Mouse (Mus musculus) limb, embryonic 15.5 days (tissue): Measurements from ENCODE around the gene Agrp. TPM values are rescaled to one million over a fixed set of nuclear protein-coding genes. Genes with fewer than 3 reads are reported as not detected.

Experiments used
- ATAC-seq: fragments of 200-750 bp; cut with Nextera tagmentation; 2 replicates; pipeline ENCODE4 v1.8.0; 2017; ENCODE audit warnings: low read depth, moderate TSS enrichment; ENCODE audit not compliant: insufficient number of reproducible peaks, low FRiP score, low TSS enrichment
- H3K27ac ChIP-seq: fragments of 300-500 bp; sonication (generic); 2 replicates; pipeline ENCODE4 v1.5.1; 2015; ENCODE audit warnings: moderate library complexity, mild to moderate bottlenecking, inconsistent platforms
- H3K27me3 ChIP-seq: fragments of 300-500 bp; sonication (generic); 2 replicates; pipeline ENCODE4 v1.6.1; 2015; ENCODE audit warnings: inconsistent platforms
- H3K36me3 ChIP-seq: fragments of 300-500 bp; sonication (generic); 2 replicates; pipeline ENCODE4 v1.6.1; 2015; ENCODE audit warnings: inconsistent platforms
- H3K4me1 ChIP-seq: fragments of 300-500 bp; sonication (generic); 2 replicates; pipeline ENCODE4 v1.6.1; 2015; ENCODE audit warnings: inconsistent platforms
- H3K4me2 ChIP-seq: fragments of 300-500 bp; sonication (generic); 2 replicates; pipeline ENCODE4 v1.6.1; 2015; ENCODE audit warnings: mild to moderate bottlenecking, inconsistent platforms
- H3K4me3 ChIP-seq: fragments of 300-500 bp; sonication (generic); 2 replicates; pipeline ENCODE4 v1.5.1; 2015; ENCODE audit warnings: mild to moderate bottlenecking, inconsistent platforms
- H3K9ac ChIP-seq: fragments of 300-500 bp; sonication (generic); 2 replicates; pipeline ENCODE4 v1.6.1; 2015; ENCODE audit warnings: inconsistent platforms
- H3K9me3 ChIP-seq: fragments of 300-500 bp; sonication (generic); 2 replicates; pipeline ENCODE4 v1.6.1; 2016; ENCODE audit warnings: inconsistent platforms
- WGBS: fragments of 180-500 bp; shearing (Covaris S2); methylation state at CpG from one replicate; pipeline ENCODE4 v1.1.7; 2015; 5-methylcytosine and 5-hydroxymethylcytosine counted together
- microRNA counts: library from miRNA; unstranded; fragments of <30 nt; microRNA quantifications from one replicate; lab custom pipeline; 2016
- microRNA-seq: library from miRNA; unstranded; fragments of <30 nt; microRNA quantifications from one replicate; pipeline ENCODE4, GENCODE M21; 2016
- polyA plus RNA-seq: library from polyadenylated mRNA; unstranded; fragments of >200 nt; fragmentation: Nextera tagmentation; extraction: Ambion mirVana; gene quantifications from 2 replicates; pipeline ENCODE4 v1.2.1, GENCODE M21; 2015

Gene Agrp
- polyA plus RNA-seq, 1 experiment from 2014 or later: 2.4 TPM

DNA sequence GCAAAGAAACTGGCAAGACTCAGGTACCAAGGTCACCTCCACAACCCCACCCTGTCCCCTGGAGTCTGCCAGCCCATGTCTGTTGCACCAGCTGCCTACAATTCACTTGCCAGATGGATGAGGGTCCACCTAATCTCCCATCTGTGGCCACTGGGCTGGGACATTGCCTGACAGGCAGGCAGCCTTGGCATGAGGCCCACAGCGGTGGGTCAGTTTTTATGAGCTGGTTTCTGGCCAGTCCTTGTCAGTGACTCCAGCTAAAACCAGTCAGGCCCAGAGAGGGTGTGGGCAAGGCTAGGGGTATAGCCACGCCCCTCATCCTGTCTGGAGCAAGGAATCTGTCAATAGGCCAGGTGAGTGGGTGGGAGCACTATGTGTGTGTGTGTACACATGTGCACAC is 110.1 kb downstream of the Agrp start:
- no peak overlapping the region for H3K4me3 ChIP-seq
- H3K4me2 ChIP-seq: no peak overlapping the region
- peaks cover 63% of the 10 kb centered on the region for H3K36me3 ChIP-seq
- ATAC-seq: no peak
- H3K4me1 ChIP-seq: 0 out of 2 replicates have a peak, but pooled peaks cover 2% of the 10 kb centered on the region
- no peak overlapping the region for H3K27ac ChIP-seq
- WGBS: 70% methylated on average over 2 of the region's 2 CpGs
- H3K9me3 ChIP-seq: no peaks in the 10 kb centered on the region
- no peak overlapping the region for H3K9ac ChIP-seq
- H3K27me3 ChIP-seq: no peaks in the 10 kb centered on the region

DNA sequence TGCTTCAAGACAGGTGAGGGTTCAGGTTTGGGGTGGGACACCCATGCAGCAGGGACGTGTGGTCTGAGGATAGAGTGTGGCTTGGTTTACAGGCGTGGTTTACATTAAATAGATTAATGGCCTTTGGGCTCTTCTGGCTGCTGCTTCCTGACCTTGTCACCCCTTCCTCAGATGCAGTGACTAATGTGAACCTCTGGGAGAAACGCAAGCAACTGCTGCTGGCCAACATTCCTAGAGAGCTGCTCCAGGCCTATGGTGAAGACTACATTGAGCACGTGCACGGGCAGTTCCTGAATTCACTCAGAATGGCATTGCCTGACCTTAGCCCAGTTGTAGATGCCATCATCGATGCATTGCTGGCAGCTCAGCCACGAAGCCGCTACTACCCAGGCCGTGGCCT is 114.3 kb downstream of the Agrp start:
- no peaks in the 10 kb centered on the region for H3K9me3 ChIP-seq
- WGBS: 67% methylated on average over 9 of the region's 9 CpGs
- no peak for ATAC-seq
- no peak overlapping the region for H3K4me2 ChIP-seq
- H3K4me3 ChIP-seq: no peak overlapping the region
- H3K27me3 ChIP-seq: peaks cover 8% of the 10 kb centered on the region
- H3K27ac ChIP-seq: no peak overlapping the region
- no peak overlapping the region for H3K9ac ChIP-seq
- H3K4me1 ChIP-seq: peaks cover 23% of the 10 kb centered on the region
- peaks cover 34% of the 10 kb centered on the region for H3K36me3 ChIP-seq

DNA sequence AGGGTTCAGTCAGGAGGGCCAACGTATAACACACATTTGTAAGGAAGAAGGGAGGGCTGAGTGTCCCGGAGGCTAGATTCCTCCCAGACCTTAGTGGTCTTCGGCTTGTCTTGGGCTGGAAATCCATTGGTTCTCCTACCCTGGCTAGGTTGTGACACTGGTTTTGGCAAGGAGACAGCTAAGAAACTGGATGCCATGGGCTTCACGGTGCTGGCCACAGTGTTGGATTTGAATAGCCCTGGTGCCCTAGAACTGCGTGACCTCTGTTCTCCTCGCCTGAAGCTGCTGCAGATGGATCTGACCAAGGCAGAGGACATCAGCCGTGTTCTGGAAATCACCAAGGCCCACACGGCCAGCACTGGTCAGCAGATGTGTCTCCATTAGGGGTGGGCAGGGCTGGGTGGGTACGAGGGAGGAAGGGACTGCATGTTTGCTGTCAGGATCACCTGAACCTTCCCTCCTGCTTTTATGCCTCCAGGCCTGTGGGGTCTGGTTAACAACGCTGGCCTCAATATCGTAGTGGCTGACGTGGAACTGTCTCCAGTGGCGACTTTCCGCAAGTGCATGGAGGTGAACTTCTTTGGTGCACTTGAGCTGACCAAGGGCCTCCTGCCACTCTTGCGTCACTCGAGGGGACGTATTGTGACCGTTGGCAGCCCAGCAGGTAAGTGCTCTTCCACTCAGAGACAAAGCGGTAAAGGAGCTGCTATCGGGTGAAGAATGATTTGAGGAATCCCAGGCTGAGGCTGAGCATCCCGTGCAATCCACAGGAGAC is 115.0 kb downstream of the Agrp start:
- Histone ChIP-seq H3K36me3 (peaks cover 32% of the 10 kb centered on the region), H3K4me2 (no peak overlapping the region), H3K4me3 (no peak overlapping the region), H3K27ac (no peak overlapping the region), H3K9me3 (no peaks in the 10 kb centered on the region), H3K4me1 (peaks cover 27% of the 10 kb centered on the region), H3K9ac (no peak overlapping the region), H3K27me3 (peaks cover 13% of the 10 kb centered on the region)
- 74% methylated on average over 21 of the region's 21 CpGs for WGBS
- no peak for ATAC-seq

DNA sequence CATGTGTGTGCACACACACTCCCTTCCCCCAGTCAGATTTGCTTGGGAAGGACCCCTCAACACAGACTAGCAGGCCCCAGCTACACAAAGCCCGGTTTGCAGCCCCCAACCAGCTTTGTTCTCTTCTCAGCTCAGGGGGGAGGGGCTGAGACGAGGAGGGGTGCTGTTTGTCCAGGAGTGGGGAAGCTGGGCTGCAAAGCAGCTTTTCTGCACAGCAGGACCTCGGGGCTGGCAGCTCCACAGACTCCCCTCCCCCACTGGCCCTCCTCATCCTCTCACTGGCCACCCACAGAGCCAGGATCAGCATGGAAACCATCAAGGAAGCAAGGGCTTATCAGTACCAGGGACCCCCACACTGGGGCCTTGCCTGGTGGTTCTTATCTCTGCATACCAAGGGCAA is 116.1 kb downstream of the Agrp start:
- no peak overlapping the region for H3K27ac ChIP-seq
- H3K36me3 ChIP-seq: peaks cover 25% of the 10 kb centered on the region
- 12% methylated on average over 3 of the region's 3 CpGs for WGBS
- peaks cover 32% of the 10 kb centered on the region for H3K4me1 ChIP-seq
- H3K9me3 ChIP-seq: no peaks in the 10 kb centered on the region
- ATAC-seq: no peak
- no peak overlapping the region for H3K9ac ChIP-seq
- no peak overlapping the region for H3K4me2 ChIP-seq
- no peak overlapping the region for H3K4me3 ChIP-seq
- peaks cover 20% of the 10 kb centered on the region for H3K27me3 ChIP-seq

DNA sequence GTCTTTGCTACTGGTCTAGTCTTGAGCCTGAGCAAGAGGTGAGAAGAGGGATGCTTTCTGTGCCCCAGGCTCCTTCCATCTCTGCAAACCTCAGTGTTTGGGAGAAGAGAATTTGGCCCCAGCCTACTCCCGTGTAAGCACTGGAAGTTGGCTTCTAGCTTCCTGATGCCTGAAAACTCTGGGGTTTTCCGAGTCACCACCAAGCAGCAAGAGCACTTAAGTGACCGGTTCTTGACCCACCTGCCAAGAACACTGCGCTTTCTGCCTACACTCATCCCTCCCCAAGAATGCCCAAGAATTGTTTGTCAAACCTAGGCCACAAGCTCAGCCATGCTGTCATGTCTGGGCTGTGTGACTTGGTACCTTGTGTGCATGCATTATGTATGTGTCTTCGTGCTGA is 116.7 kb downstream of the Agrp start:
- peaks cover 33% of the 10 kb centered on the region for H3K4me1 ChIP-seq
- peaks cover 25% of the 10 kb centered on the region for H3K36me3 ChIP-seq
- H3K9me3 ChIP-seq: no peaks in the 10 kb centered on the region
- peaks cover 20% of the 10 kb centered on the region for H3K27me3 ChIP-seq
- H3K9ac ChIP-seq: no peak overlapping the region
- no peak overlapping the region for H3K27ac ChIP-seq
- H3K4me3 ChIP-seq: no peak overlapping the region
- 33% methylated on average over 5 of the region's 5 CpGs for WGBS
- no peak overlapping the region for H3K4me2 ChIP-seq
- no peak for ATAC-seq

DNA sequence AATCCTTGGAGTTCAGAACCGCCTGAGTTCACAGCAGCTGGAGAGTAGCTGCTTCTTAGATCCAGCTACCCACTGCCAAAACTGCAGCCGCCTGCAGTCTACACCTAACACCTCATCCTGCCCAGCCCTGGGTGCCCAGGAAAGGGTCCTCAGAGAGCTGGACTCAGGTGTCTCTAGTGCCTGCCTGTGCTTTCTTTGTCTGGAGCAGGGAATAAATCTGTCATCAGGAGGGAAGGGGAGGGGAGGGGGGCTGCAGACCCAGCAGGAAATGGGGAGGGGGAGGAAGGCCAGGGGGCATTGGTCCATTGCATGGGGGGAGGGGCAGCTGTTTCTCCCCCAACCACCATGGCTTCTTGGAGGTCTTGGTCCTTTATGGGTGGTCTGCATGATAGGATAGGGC is 117.6 kb downstream of the Agrp start:
- Histone ChIP-seq H3K9me3 (no peaks in the 10 kb centered on the region), H3K27me3 (peaks cover 20% of the 10 kb centered on the region), H3K4me2 (peak overlapping the region; percentile 99), H3K4me3 (peak overlapping the region; percentile 53), H3K27ac (no peak overlapping the region), H3K9ac (no peak overlapping the region), H3K36me3 (peaks cover 19% of the 10 kb centered on the region), H3K4me1 (peaks cover 33% of the 10 kb centered on the region)
- ATAC-seq: no peak
- 5% methylated on average over 2 of the region's 2 CpGs for WGBS

DNA sequence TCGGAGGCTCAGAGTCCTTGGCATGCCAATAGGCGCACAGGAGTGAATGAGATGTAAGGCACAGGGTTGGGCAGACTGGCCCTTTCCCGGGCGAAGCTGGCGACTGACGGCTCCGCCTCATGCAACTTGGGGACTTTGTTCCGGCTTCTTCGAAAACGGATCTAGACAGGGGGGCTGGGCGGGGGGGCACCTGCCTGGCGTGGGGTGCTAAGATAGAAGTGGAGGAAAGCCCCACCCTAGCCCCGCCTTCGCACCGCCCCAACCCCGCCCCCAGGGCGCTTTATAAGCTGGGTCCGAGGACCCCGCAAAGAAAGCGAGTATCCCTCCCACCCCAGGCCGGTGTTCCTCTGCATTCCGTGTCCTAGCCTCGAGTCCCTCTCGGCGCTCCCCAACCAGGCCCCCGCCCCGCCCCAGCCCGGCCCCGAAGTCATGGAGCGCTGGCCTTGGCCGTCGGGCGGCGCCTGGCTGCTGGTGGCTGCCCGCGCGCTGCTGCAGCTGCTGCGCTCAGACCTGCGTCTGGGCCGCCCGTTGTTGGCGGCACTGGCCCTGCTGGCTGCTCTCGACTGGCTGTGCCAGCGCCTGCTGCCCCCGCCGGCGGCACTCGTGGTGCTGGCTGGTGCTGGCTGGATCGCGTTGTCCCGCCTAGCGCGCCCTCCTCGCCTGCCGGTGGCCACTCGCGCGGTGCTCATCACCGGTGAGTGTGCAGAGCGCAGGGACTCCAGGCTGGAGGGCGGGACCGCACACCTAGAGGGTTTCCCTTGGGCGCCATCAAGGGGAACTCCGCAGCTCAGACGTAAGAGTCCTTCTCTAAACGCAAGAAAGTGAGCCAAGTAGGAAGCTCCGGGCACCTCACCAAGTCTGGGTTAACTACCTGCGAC is 118.5 kb downstream of the Agrp start, which contains the start of gene Hsd11b2:
Gene Hsd11b2 (plus strand): TSS at position 320 of the 878 bp plus-strand sequence.
- Histone ChIP-seq H3K9ac (peak within 1 kb of the TSS; percentile 45), H3K27me3 (peaks cover 20% of the 10 kb centered on the region)
- WGBS: under 1% methylated on average over 65 of the region's 68 CpGs

DNA sequence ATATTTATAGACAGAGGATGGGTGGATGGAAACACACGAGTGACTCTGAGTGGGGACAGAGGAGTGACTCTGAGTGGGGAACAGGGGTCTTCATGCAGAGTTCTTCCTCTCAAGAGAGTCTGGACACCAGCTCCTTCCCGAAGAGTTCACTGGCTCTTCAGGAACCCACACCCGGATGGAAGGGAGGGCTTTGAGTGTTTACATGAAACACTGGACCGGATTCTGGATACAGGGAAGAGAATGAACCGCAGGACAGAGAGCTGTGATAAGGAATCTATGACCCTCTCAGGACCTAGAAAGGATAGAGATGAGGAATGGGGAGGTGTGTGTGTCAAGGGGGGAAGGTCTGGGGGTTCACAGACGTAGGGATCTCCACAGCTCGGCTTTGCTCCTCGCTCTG is 119.8 kb downstream of the Agrp start:
- H3K9me3 ChIP-seq: no peaks in the 10 kb centered on the region
- WGBS: 45% methylated on average over 8 of the region's 8 CpGs
- ATAC-seq: no peak
- H3K27me3 ChIP-seq: peaks cover 20% of the 10 kb centered on the region
- no peak overlapping the region for H3K9ac ChIP-seq
- H3K36me3 ChIP-seq: peaks cover 5% of the 10 kb centered on the region
- no peak overlapping the region for H3K4me3 ChIP-seq
- no peak overlapping the region for H3K27ac ChIP-seq
- H3K4me1 ChIP-seq: peaks cover 33% of the 10 kb centered on the region
- no peak overlapping the region for H3K4me2 ChIP-seq

More for the DNA sequence above, 118.5 kb downstream of the Agrp start, which contains the start of gene Hsd11b2:
- H3K9me3 ChIP-seq: no peaks in the 10 kb centered on the region
- peaks cover 14% of the 10 kb centered on the region for H3K36me3 ChIP-seq
- peak; percentile 33; the same call in 1 of the 2 replicates for ATAC-seq
- peak within 1 kb of the TSS; percentile 35; the same call in 1 of the 2 replicates for H3K27ac ChIP-seq
- H3K4me2 ChIP-seq: peak within 1 kb of the TSS; percentile 99
- H3K4me1 ChIP-seq: peaks cover 33% of the 10 kb centered on the region
- H3K4me3 ChIP-seq: peak within 1 kb of the TSS; percentile 53

MicroRNAs within 50 kb of the gene (microRNA counts, 519-probe panel; counts per million panel counts)
- 2,229 counts per million, percentile 43 among the panel's probes with 10 or more counts for microRNA mmu-miR-1966 (lab: Ali Mortazavi, UCI)

Small RNAs within 50 kb of the gene (microRNA-seq; reads per million reads assigned to microRNA genes)
- not detected for gene Mir1966

Other genes with a start within 250 kb of the Agrp start
- gene Kctd19, start 223.9 kb downstream of the Agrp start, polyA plus RNA-seq: not detected in 2 replicates
- 0.37 and 0.53 TPM in 2 replicates for gene Lrrc36, start 223.8 kb downstream of the Agrp start, polyA plus RNA-seq
- 160 and 305 TPM in 2 replicates for gene Tppp3, start 165.9 kb downstream of the Agrp start, polyA plus RNA-seq
- gene Zdhhc1, start 140.5 kb downstream of the Agrp start, polyA plus RNA-seq: 40.0 and 42.2 TPM in 2 replicates
- gene Hsd11b2, start 118.6 kb downstream of the Agrp start, polyA plus RNA-seq: 1.2 and 1.9 TPM in 2 replicates
- gene Atp6v0d1, start 71.3 kb downstream of the Agrp start, polyA plus RNA-seq: 97.4 and 103 TPM in 2 replicates
- 20.9 and 24.6 TPM in 2 replicates for gene Ripor1, start 32.1 kb downstream of the Agrp start, polyA plus RNA-seq
- 93.8 and 108 TPM in 2 replicates for gene Ctcf, start 825 bp downstream of the Agrp start, polyA plus RNA-seq
- 0.47 and 0.58 TPM in 2 replicates for gene Carmil2, start 48.9 kb upstream of the Agrp start, polyA plus RNA-seq
- gene Acd, start 63.7 kb upstream of the Agrp start, polyA plus RNA-seq: 62.6 and 63.2 TPM in 2 replicates
- gene Pard6a, start 63.8 kb upstream of the Agrp start, polyA plus RNA-seq: 15.2 and 17.5 TPM in 2 replicates
- 0.12 TPM in 1 of 2 replicates, not detected in the other for gene 4933405L10Rik, start 70.3 kb upstream of the Agrp start, polyA plus RNA-seq
- gene Enkd1, start 70.8 kb upstream of the Agrp start, polyA plus RNA-seq: 21.7 and 23.0 TPM in 2 replicates
- 20.1 and 22.1 TPM in 2 replicates for gene Gfod2, start 121.3 kb upstream of the Agrp start, polyA plus RNA-seq
- gene Ranbp10, start 190.0 kb upstream of the Agrp start, polyA plus RNA-seq: 11.1 and 11.7 TPM in 2 replicates
- 0.28 and 0.47 TPM in 2 replicates for gene Tsnaxip1, start 190.3 kb upstream of the Agrp start, polyA plus RNA-seq
- gene Cenpt, start 215.9 kb upstream of the Agrp start, polyA plus RNA-seq: 42.3 and 44.7 TPM in 2 replicates
- 71.2 and 73.0 TPM in 2 replicates for gene Thap11, start 217.7 kb upstream of the Agrp start, polyA plus RNA-seq
- gene Nutf2, start 223.2 kb upstream of the Agrp start, polyA plus RNA-seq: 195 and 202 TPM in 2 replicates
- gene Edc4, start 243.5 kb upstream of the Agrp start, polyA plus RNA-seq: 47.3 and 49.5 TPM in 2 replicates